Mouse (Mus musculus) embryonic facial prominence, embryonic 15.5 days (tissue): ENCODE data around the gene Gm14403. TPM values are rescaled to one million over a fixed set of nuclear protein-coding genes. Genes with fewer than 3 reads are reported as not detected.
"Not testable (repeated sequence)": the region's sequence is repeated elsewhere in the genome, so short reads cannot be mapped to it uniquely, and the experiment has no call there.

Experiments used
- ATAC-seq: fragments of 200-750 bp; cut with Nextera tagmentation; 2 replicates; pipeline ENCODE4 v1.8.0; 2017; ENCODE audit warnings: low read depth, moderate TSS enrichment; ENCODE audit not compliant: insufficient number of reproducible peaks, low FRiP score, low TSS enrichment
- H3K27ac ChIP-seq: fragments of 300-500 bp; sonication (generic); replicated peaks from 2 replicates; pipeline ENCODE4 v1.5.1; 2015; ENCODE audit warnings: mild to moderate bottlenecking, inconsistent platforms
- H3K27me3 ChIP-seq: fragments of 300-500 bp; sonication (generic); 2 replicates; pipeline ENCODE4 v1.6.1; 2015; ENCODE audit warnings: inconsistent platforms
- H3K36me3 ChIP-seq: fragments of 300-500 bp; sonication (generic); 2 replicates; pipeline ENCODE4 v1.6.1; 2015; ENCODE audit warnings: mild to moderate bottlenecking, inconsistent platforms
- H3K4me1 ChIP-seq: fragments of 300-500 bp; sonication (generic); 2 replicates; pipeline ENCODE4 v1.6.1; 2015; ENCODE audit warnings: inconsistent platforms
- H3K4me2 ChIP-seq: fragments of 300-500 bp; sonication (generic); replicated peaks from 2 replicates; pipeline ENCODE4 v1.6.1; 2015; ENCODE audit warnings: mild to moderate bottlenecking, inconsistent platforms
- H3K4me3 ChIP-seq: fragments of 300-500 bp; sonication (generic); replicated peaks from 2 replicates; pipeline ENCODE4 v1.5.1; 2015; ENCODE audit warnings: mild to moderate bottlenecking, inconsistent platforms
- H3K9ac ChIP-seq: fragments of 300-500 bp; sonication (generic); 2 replicates; pipeline ENCODE4 v1.6.1; 2015; ENCODE audit warnings: inconsistent platforms
- H3K9me3 ChIP-seq: fragments of 300-500 bp; sonication (generic); replicated peaks from 2 replicates; pipeline ENCODE4 v1.6.1; 2016; ENCODE audit warnings: inconsistent platforms
- WGBS: fragments of 180-500 bp; shearing (Covaris S2); methylation state at CpG from one replicate; pipeline ENCODE4 v1.1.7; 2015; 5-methylcytosine and 5-hydroxymethylcytosine counted together
- polyA plus RNA-seq: library from polyadenylated mRNA; unstranded; fragments of >200 nt; fragmentation: Nextera tagmentation; extraction: Ambion mirVana; gene quantifications from 2 replicates; pipeline ENCODE4 v1.2.1, GENCODE M21; 2015

Gm14403 gene
- polyA plus RNA-seq = 4.9 and 5.3 TPM in 2 replicates

- not testable (repeated sequence) for H3K36me3 ChIP-seq, H3K4me1 ChIP-seq, ATAC-seq, H3K27ac ChIP-seq, H3K9ac ChIP-seq, H3K9me3 ChIP-seq, H3K27me3 ChIP-seq
- H3K4me2 ChIP-seq = peak within 1 kb of the TSS; percentile 35
- WGBS = 17% methylated on average over 7 of the region's 7 CpGs
- peak within 1 kb of the TSS; percentile 43 for H3K4me3 ChIP-seq
Measured at GRCm38 (mm10) chr2:177498067-177498466, at the start of gene Gm14403. Gene Gm14403 (plus strand): TSS chr2:177498215.

GRCm38 (mm10) chr2:177464676-177465075, 33.3 kb upstream of the Gm14403 start, which contains the start of gene Zfp970:
Gene Zfp970 (plus strand): TSS chr2:177464733.
- not testable (repeated sequence) for H3K27me3 ChIP-seq, H3K36me3 ChIP-seq, H3K9ac ChIP-seq, ATAC-seq, H3K27ac ChIP-seq, H3K4me1 ChIP-seq, H3K9me3 ChIP-seq
- peak within 1 kb of the TSS; percentile 43 for H3K4me2 ChIP-seq
- 6% methylated on average over 6 of the region's 9 CpGs for WGBS
- H3K4me3 ChIP-seq = peak within 1 kb of the TSS; percentile 47

GRCm38 (mm10) chr2:177468222-177468621, 29.8 kb upstream of the Gm14403 start:
- not testable (repeated sequence) for H3K36me3 ChIP-seq, H3K4me3 ChIP-seq, H3K27me3 ChIP-seq, H3K27ac ChIP-seq, H3K9ac ChIP-seq, H3K9me3 ChIP-seq, ATAC-seq, H3K4me1 ChIP-seq, H3K4me2 ChIP-seq

GRCm38 (mm10) chr2:177472261-177472660, 25.8 kb upstream of the Gm14403 start:
- H3K36me3 ChIP-seq = not testable (repeated sequence)
- 89% methylated on average over 6 of the region's 10 CpGs for WGBS

GRCm38 (mm10) chr2:177481971-177482370, 16.0 kb upstream of the Gm14403 start:
- H3K27ac ChIP-seq, H3K4me1 ChIP-seq, ATAC-seq, H3K27me3 ChIP-seq, H3K9ac ChIP-seq, H3K9me3 ChIP-seq, H3K36me3 ChIP-seq, H3K4me2 ChIP-seq, H3K4me3 ChIP-seq: not testable (repeated sequence)
- 100% methylated on average over 1 of the region's 1 CpGs for WGBS

More at GRCm38 (mm10) chr2:177472261-177472660, 25.8 kb upstream of the Gm14403 start:
- H3K4me2 ChIP-seq, ATAC-seq, H3K9me3 ChIP-seq, H3K27ac ChIP-seq, H3K4me1 ChIP-seq, H3K4me3 ChIP-seq, H3K9ac ChIP-seq, H3K27me3 ChIP-seq: not testable (repeated sequence)

GRCm38 (mm10) chr2:177483238-177483948, 14.6 kb upstream of the Gm14403 start:
- WGBS = 89% methylated on average over 11 of the region's 11 CpGs
- H3K27me3 ChIP-seq, H3K9ac ChIP-seq, H3K27ac ChIP-seq, H3K36me3 ChIP-seq, H3K9me3 ChIP-seq, H3K4me2 ChIP-seq, H3K4me1 ChIP-seq, ATAC-seq, H3K4me3 ChIP-seq: not testable (repeated sequence)

GRCm38 (mm10) chr2:177499182-177499581, 1.2 kb downstream of the Gm14403 start:
- H3K4me1 ChIP-seq, H3K27ac ChIP-seq, ATAC-seq, H3K9ac ChIP-seq, H3K4me2 ChIP-seq, H3K36me3 ChIP-seq, H3K9me3 ChIP-seq, H3K4me3 ChIP-seq, H3K27me3 ChIP-seq: not testable (repeated sequence)
- 56% methylated on average over 1 of the region's 1 CpGs for WGBS

- H3K9ac ChIP-seq, H3K36me3 ChIP-seq, H3K4me3 ChIP-seq, H3K27ac ChIP-seq, H3K4me1 ChIP-seq, H3K9me3 ChIP-seq, ATAC-seq, H3K4me2 ChIP-seq, H3K27me3 ChIP-seq: not testable (repeated sequence)
- WGBS = 86% methylated on average over 1 of the region's 1 CpGs
Measured at GRCm38 (mm10) chr2:177505211-177505719, 7.2 kb downstream of the Gm14403 start.

GRCm38 (mm10) chr2:177511381-177511780, 13.4 kb downstream of the Gm14403 start:
- H3K4me1 ChIP-seq, H3K36me3 ChIP-seq, H3K4me3 ChIP-seq, H3K4me2 ChIP-seq, H3K9me3 ChIP-seq, H3K27me3 ChIP-seq, H3K27ac ChIP-seq, H3K9ac ChIP-seq, ATAC-seq: not testable (repeated sequence)
- 66% methylated on average over 4 of the region's 4 CpGs for WGBS

- not testable (repeated sequence) for H3K36me3 ChIP-seq, H3K4me1 ChIP-seq, H3K4me3 ChIP-seq, H3K9ac ChIP-seq, H3K4me2 ChIP-seq, H3K9me3 ChIP-seq, H3K27me3 ChIP-seq, ATAC-seq, H3K27ac ChIP-seq
- 78% methylated on average over 3 of the region's 3 CpGs for WGBS
Measured at GRCm38 (mm10) chr2:177511972-177512371, 14.0 kb downstream of the Gm14403 start.

GRCm38 (mm10) chr2:177513991-177514479, 16.0 kb downstream of the Gm14403 start:
- not testable (repeated sequence) for ATAC-seq, H3K27ac ChIP-seq, H3K4me2 ChIP-seq, H3K27me3 ChIP-seq, H3K4me1 ChIP-seq, H3K9me3 ChIP-seq, H3K9ac ChIP-seq, H3K36me3 ChIP-seq, H3K4me3 ChIP-seq
- WGBS = 90% methylated on average over 4 of the region's 4 CpGs

- not testable (repeated sequence) for H3K27me3 ChIP-seq, H3K9ac ChIP-seq, H3K4me2 ChIP-seq, ATAC-seq, H3K4me3 ChIP-seq, H3K4me1 ChIP-seq, H3K36me3 ChIP-seq, H3K9me3 ChIP-seq, H3K27ac ChIP-seq
- WGBS = 84% methylated on average over 9 of the region's 9 CpGs
Measured at GRCm38 (mm10) chr2:177517746-177518145, 19.7 kb downstream of the Gm14403 start.
